Mouse (Mus musculus) liver, postnatal 0 days (tissue): Measurements from ENCODE around the gene Eef1e1.

ENCODE experiments used
- CTCF ChIP-seq: sonication (generic); IDR thresholded peaks from 2 replicates; pipeline ENCODE4 v1.5.1; 2016; ENCODE audit warnings: antibody characterized with exemption, low read depth
- EP300 ChIP-seq: IDR thresholded peaks from 2 replicates; pipeline ENCODE4 v1.6.1; 2016; ENCODE audit warnings: antibody characterized with exemption, low read depth, mild to moderate bottlenecking

GRCm38 (mm10) chr13:38597076-38597475, 61.8 kb downstream of the Eef1e1 start:
- TF ChIP-seq CTCF, result peak; percentile 18; the same call in 1 of the 2 replicates
- TF ChIP-seq EP300, result no peak
